Mouse (Mus musculus): ENCODE measurements at regions not wholly inside any gene's neighbourhood (a gene's known extent, or its start where the extent isn't known, plus 50 kb on each side); places are given as distances from the start of the nearest gene placed in this dataset.

GRCm38 (mm10) chr13:35212276-35212675 lies 185.4 kb upstream of the Eci2 start:
- DNase-seq: peak; percentile 8

- DNase-seq: no peak
Observed at GRCm38 (mm10) chr13:35214219-35214618, 187.3 kb upstream of the Eci2 start.

- no peak for DNase-seq
Observed at GRCm38 (mm10) chr13:35226142-35226829, 199.4 kb upstream of the Eci2 start.

GRCm38 (mm10) chr13:35226944-35227343 lies 200.0 kb upstream of the Eci2 start:
- no peak for DNase-seq

- DNase-seq: peak; percentile 65
Observed at GRCm38 (mm10) chr13:35229601-35230000, 202.7 kb upstream of the Eci2 start.

GRCm38 (mm10) chr13:35233636-35234035 lies 206.7 kb upstream of the Eci2 start:
- DNase-seq: no peak

GRCm38 (mm10) chr13:35241443-35241842 lies 214.5 kb upstream of the Eci2 start:
- no peak for DNase-seq

GRCm38 (mm10) chr13:35243946-35244345 lies 217.1 kb upstream of the Eci2 start:
- DNase-seq: no peak

GRCm38 (mm10) chr13:35257386-35257785 lies 230.5 kb upstream of the Eci2 start:
- DNase-seq: peak; percentile 25

GRCm38 (mm10) chr13:35258720-35259119 lies 231.8 kb upstream of the Eci2 start:
- no peak for DNase-seq

GRCm38 (mm10) chr13:35283959-35284358 lies 257.1 kb upstream of the Eci2 start:
- no peak for DNase-seq

- no peak for DNase-seq
Observed at GRCm38 (mm10) chr13:35302088-35302487, 275.2 kb upstream of the Eci2 start.

- DNase-seq: no peak
Observed at GRCm38 (mm10) chr13:35316772-35317171, 289.9 kb upstream of the Eci2 start.

- no peak for DNase-seq
Observed at GRCm38 (mm10) chr13:35326682-35327242, 299.9 kb upstream of the Eci2 start.

- no peak for DNase-seq
Observed at GRCm38 (mm10) chr13:35328320-35328719, 301.4 kb upstream of the Eci2 start.

- DNase-seq: no peak
Observed at GRCm38 (mm10) chr13:35330926-35331325, 304.0 kb upstream of the Eci2 start.

- DNase-seq: no peak
Observed at GRCm38 (mm10) chr13:35345507-35346129, 314.0 kb upstream of the Cdyl start.

GRCm38 (mm10) chr13:35348283-35348682 lies 311.4 kb upstream of the Cdyl start:
- DNase-seq: no peak

- DNase-seq: peak; percentile 70
Observed at GRCm38 (mm10) chr13:35359345-35359744, 300.3 kb upstream of the Cdyl start.

- no peak for DNase-seq
Observed at GRCm38 (mm10) chr13:35377487-35377886, 282.1 kb upstream of the Cdyl start.

- DNase-seq: no peak
Observed at GRCm38 (mm10) chr13:35379500-35379899, 280.1 kb upstream of the Cdyl start.

- no peak for DNase-seq
Observed at GRCm38 (mm10) chr13:35380224-35381009, 279.2 kb upstream of the Cdyl start.

GRCm38 (mm10) chr13:35381641-35382040 lies 278.0 kb upstream of the Cdyl start:
- peak; percentile 78 for DNase-seq
